Mouse (Mus musculus) kidney, embryonic 15.5 days (tissue): Measurements from ENCODE around the gene C4b. TPM values are rescaled to one million over a fixed set of nuclear protein-coding genes. Genes with fewer than 3 reads are reported as not detected.
A peak's percentile ranks its signal among the peaks of the same experiment; 100 is the strongest.
"Not testable (repeated sequence)": the region's sequence is repeated elsewhere in the genome, so short reads cannot be mapped to it uniquely, and the experiment has no call there.

Experiments used
- ATAC-seq: fragments of 200-750 bp; cut with Nextera tagmentation; replicated peaks from 2 replicates; pipeline ENCODE4 v1.8.0; 2017; ENCODE audit warnings: moderate TSS enrichment; ENCODE audit not compliant: low FRiP score
- H3K27ac ChIP-seq: fragments of 300-500 bp; sonication (generic); 2 replicates; pipeline ENCODE4 v1.5.1; 2015; ENCODE audit warnings: mild to moderate bottlenecking, inconsistent platforms
- H3K27me3 ChIP-seq: fragments of 300-500 bp; sonication (generic); 2 replicates; pipeline ENCODE4 v1.6.1; 2015; ENCODE audit warnings: inconsistent platforms
- H3K36me3 ChIP-seq: fragments of 300-500 bp; sonication (generic); 2 replicates; pipeline ENCODE4 v1.6.1; 2015; ENCODE audit warnings: inconsistent platforms
- H3K4me1 ChIP-seq: fragments of 300-500 bp; sonication (generic); 2 replicates; pipeline ENCODE4 v1.6.1; 2015; ENCODE audit warnings: inconsistent platforms
- H3K4me2 ChIP-seq: fragments of 300-500 bp; sonication (generic); 2 replicates; pipeline ENCODE4 v1.6.1; 2015; ENCODE audit warnings: moderate library complexity, mild to moderate bottlenecking, inconsistent platforms
- H3K4me3 ChIP-seq: fragments of 300-500 bp; sonication (generic); replicated peaks from 2 replicates; pipeline ENCODE4 v1.5.1; 2015; ENCODE audit warnings: mild to moderate bottlenecking, inconsistent platforms
- H3K9ac ChIP-seq: fragments of 300-500 bp; sonication (generic); 2 replicates; pipeline ENCODE4 v1.6.1; 2015; ENCODE audit warnings: mild to moderate bottlenecking, inconsistent platforms
- H3K9me3 ChIP-seq: fragments of 300-500 bp; sonication (generic); replicated peaks from 2 replicates; pipeline ENCODE4 v1.6.1; 2016; ENCODE audit warnings: inconsistent platforms
- WGBS: fragments of 180-500 bp; shearing (Covaris S2); methylation state at CpG from one replicate; pipeline ENCODE4 v1.1.7; 2015; ENCODE audit warnings: mixed read lengths; 5-methylcytosine and 5-hydroxymethylcytosine counted together
- polyA plus RNA-seq: library from polyadenylated mRNA; unstranded; fragments of >200 nt; fragmentation: Nextera tagmentation; extraction: Ambion mirVana; gene quantifications from 2 replicates; pipeline ENCODE4 v1.2.1, GENCODE M21; 2015

The C4b gene
- polyA plus RNA-seq, 1 experiment from 2014 or later: 2.0 TPM

GRCm38 (mm10) chr17:34727887-34728286, 15.8 kb downstream of the C4b start:
- Histone ChIP-seq H3K9me3 (no peaks in the 10 kb centered on the region), H3K4me2 (no peak overlapping the region), H3K4me1 (no peaks in the 10 kb centered on the region), H3K27ac (no peak overlapping the region), H3K9ac (no peak overlapping the region), H3K36me3 (no peaks in the 10 kb centered on the region), H3K27me3 (no peaks in the 10 kb centered on the region), H3K4me3 (no peak overlapping the region)
- ATAC-seq: no peak
- WGBS: 73% methylated on average over 2 of the region's 2 CpGs

GRCm38 (mm10) chr17:34723066-34723465, 20.6 kb downstream of the C4b start:
- no peak overlapping the region for H3K27ac ChIP-seq
- H3K9me3 ChIP-seq: no peaks in the 10 kb centered on the region
- ATAC-seq: no peak
- H3K36me3 ChIP-seq: no peaks in the 10 kb centered on the region
- no peak overlapping the region for H3K4me2 ChIP-seq
- no peak overlapping the region for H3K4me3 ChIP-seq
- 79% methylated on average over 4 of the region's 4 CpGs for WGBS
- no peaks in the 10 kb centered on the region for H3K27me3 ChIP-seq
- H3K9ac ChIP-seq: no peak overlapping the region
- no peaks in the 10 kb centered on the region for H3K4me1 ChIP-seq

- H3K4me1 ChIP-seq, H3K9me3 ChIP-seq, H3K4me3 ChIP-seq, H3K27me3 ChIP-seq, H3K4me2 ChIP-seq, H3K36me3 ChIP-seq, H3K27ac ChIP-seq, ATAC-seq, H3K9ac ChIP-seq: not testable (repeated sequence)
- WGBS: 91% methylated on average over 4 of the region's 4 CpGs
These were observed 21.4 kb downstream of the C4b start for GRCm38 (mm10) chr17:34722238-34722637.

- H3K9me3 ChIP-seq, H3K27me3 ChIP-seq, H3K36me3 ChIP-seq, H3K9ac ChIP-seq, H3K4me1 ChIP-seq, ATAC-seq, H3K4me3 ChIP-seq, H3K27ac ChIP-seq, H3K4me2 ChIP-seq: not testable (repeated sequence)
- 81% methylated on average over 8 of the region's 8 CpGs for WGBS
These were observed 23.8 kb downstream of the C4b start for GRCm38 (mm10) chr17:34719886-34720285.

- Histone ChIP-seq H3K4me1 (no peaks in the 10 kb centered on the region), H3K27ac (no peak overlapping the region), H3K9ac (no peak overlapping the region), H3K36me3 (no peaks in the 10 kb centered on the region), H3K9me3 (no peaks in the 10 kb centered on the region), H3K27me3 (no peaks in the 10 kb centered on the region), H3K4me3 (no peak overlapping the region), H3K4me2 (no peak overlapping the region)
- WGBS: 78% methylated on average over 11 of the region's 11 CpGs
- no peak for ATAC-seq
These were observed 26.3 kb downstream of the C4b start for GRCm38 (mm10) chr17:34717401-34717800.

- Histone ChIP-seq H3K27me3 (no peaks in the 10 kb centered on the region), H3K9me3 (no peaks in the 10 kb centered on the region), H3K4me1 (no peaks in the 10 kb centered on the region), H3K4me2 (no peak overlapping the region), H3K27ac (no peak overlapping the region), H3K9ac (no peak overlapping the region), H3K4me3 (no peak overlapping the region), H3K36me3 (no peaks in the 10 kb centered on the region)
- no peak for ATAC-seq
- WGBS: 93% methylated on average over 15 of the region's 15 CpGs
These were observed 27.4 kb downstream of the C4b start for GRCm38 (mm10) chr17:34716247-34716646.

- WGBS: 84% methylated on average over 7 of the region's 7 CpGs
- H3K36me3 ChIP-seq, H3K27ac ChIP-seq, H3K4me1 ChIP-seq, H3K27me3 ChIP-seq, H3K4me3 ChIP-seq, H3K4me2 ChIP-seq, ATAC-seq, H3K9ac ChIP-seq, H3K9me3 ChIP-seq: not testable (repeated sequence)
These were observed 28.2 kb downstream of the C4b start for GRCm38 (mm10) chr17:34715451-34715850.

- not testable (repeated sequence) for H3K27ac ChIP-seq, ATAC-seq, H3K9me3 ChIP-seq, H3K36me3 ChIP-seq, H3K4me2 ChIP-seq, H3K4me3 ChIP-seq, H3K27me3 ChIP-seq, H3K9ac ChIP-seq, H3K4me1 ChIP-seq
- 75% methylated on average over 5 of the region's 5 CpGs for WGBS
These were observed 28.7 kb downstream of the C4b start for GRCm38 (mm10) chr17:34714908-34715445.

- 80% methylated on average over 9 of the region's 9 CpGs for WGBS
- H3K36me3 ChIP-seq: not testable (repeated sequence)
These were observed 29.3 kb downstream of the C4b start for GRCm38 (mm10) chr17:34714181-34714907.

GRCm38 (mm10) chr17:34712951-34713350, 30.7 kb downstream of the C4b start:
- ATAC-seq: 0 out of 2 replicates have a peak, but pooled peaks have one; percentile 42
- WGBS: 45% methylated on average over 6 of the region's 6 CpGs

More at GRCm38 (mm10) chr17:34714181-34714907, 29.3 kb downstream of the C4b start:
- H3K4me1 ChIP-seq, H3K9ac ChIP-seq, H3K9me3 ChIP-seq, H3K27me3 ChIP-seq, H3K4me2 ChIP-seq, H3K27ac ChIP-seq, ATAC-seq, H3K4me3 ChIP-seq: not testable (repeated sequence)

GRCm38 (mm10) chr17:34706476-34706875, 37.2 kb downstream of the C4b start:
- not testable (repeated sequence) for H3K27ac ChIP-seq, ATAC-seq, H3K4me1 ChIP-seq, H3K9ac ChIP-seq, H3K9me3 ChIP-seq, H3K4me3 ChIP-seq, H3K27me3 ChIP-seq, H3K36me3 ChIP-seq, H3K4me2 ChIP-seq
- WGBS: 85% methylated on average over 2 of the region's 2 CpGs

More at GRCm38 (mm10) chr17:34712951-34713350, 30.7 kb downstream of the C4b start:
- no peak overlapping the region for H3K4me3 ChIP-seq
- no peaks in the 10 kb centered on the region for H3K27me3 ChIP-seq
- H3K36me3 ChIP-seq: no peaks in the 10 kb centered on the region
- H3K9me3 ChIP-seq: no peaks in the 10 kb centered on the region
- no peak overlapping the region for H3K27ac ChIP-seq
- H3K4me2 ChIP-seq: no peak overlapping the region
- no peak overlapping the region for H3K9ac ChIP-seq
- H3K4me1 ChIP-seq: no peaks in the 10 kb centered on the region

- Histone ChIP-seq H3K27me3 (no peaks in the 10 kb centered on the region), H3K9ac (no peak overlapping the region), H3K9me3 (no peaks in the 10 kb centered on the region), H3K36me3 (no peaks in the 10 kb centered on the region), H3K27ac (no peak overlapping the region), H3K4me3 (no peak overlapping the region), H3K4me2 (no peak overlapping the region), H3K4me1 (0 out of 2 replicates have a peak, but pooled peaks cover 3% of the 10 kb centered on the region)
- ATAC-seq: no peak
- 68% methylated on average over 2 of the region's 2 CpGs for WGBS
These were observed 43.0 kb downstream of the C4b start for GRCm38 (mm10) chr17:34700671-34701071.
